Mouse (Mus musculus): Measurements from ENCODE around the gene Mapkapk5.
"Not testable (repeated sequence)": the region's sequence is repeated elsewhere in the genome, so short reads cannot be mapped to it uniquely, and the experiment has no call there.

Gene Mapkapk5

GRCm38 (mm10) chr5:121562436-121562835, 16.7 kb upstream of the Mapkapk5 start:
- DNase-seq: no peak

GRCm38 (mm10) chr5:121549196-121549595, 3.5 kb upstream of the Mapkapk5 start:
- DNase-seq: no peak

GRCm38 (mm10) chr5:121547084-121547483, 1.4 kb upstream of the Mapkapk5 start:
- DNase-seq: no peak

- peak; percentile 57 for DNase-seq
These were observed 808 bp upstream of the Mapkapk5 start for GRCm38 (mm10) chr5:121546530-121546895.

GRCm38 (mm10) chr5:121544910-121545792, 554 bp downstream of the Mapkapk5 start, which contains the start of the genes Adam1a and Gm42878:
TSS of gene Adam1a (minus strand) at chr5:121545482.
TSS of gene Gm42878 (minus strand) at chr5:121545482.
- DNase-seq: peak; percentile 41

GRCm38 (mm10) chr5:121543370-121543769, 2.3 kb downstream of the Mapkapk5 start:
- DNase-seq: no peak

GRCm38 (mm10) chr5:121541235-121541634, 4.5 kb downstream of the Mapkapk5 start:
- DNase-seq: no peak

GRCm38 (mm10) chr5:121540066-121540465, 5.6 kb downstream of the Mapkapk5 start:
- no peak for DNase-seq

GRCm38 (mm10) chr5:121537588-121537987, 8.1 kb downstream of the Mapkapk5 start:
- no peak for DNase-seq

- no peak for DNase-seq
These were observed 8.7 kb downstream of the Mapkapk5 start for GRCm38 (mm10) chr5:121536921-121537555.

- no peak for DNase-seq
These were observed 10.6 kb downstream of the Mapkapk5 start for GRCm38 (mm10) chr5:121535116-121535515.

GRCm38 (mm10) chr5:121534521-121534920, 11.2 kb downstream of the Mapkapk5 start:
- DNase-seq: no peak

GRCm38 (mm10) chr5:121526961-121527360, 18.7 kb downstream of the Mapkapk5 start:
- DNase-seq: no peak

- DNase-seq: no peak
These were observed 19.2 kb downstream of the Mapkapk5 start for GRCm38 (mm10) chr5:121526526-121526925.

GRCm38 (mm10) chr5:121525774-121526450, 19.8 kb downstream of the Mapkapk5 start:
- peak; percentile 19 for DNase-seq

- DNase-seq: not testable (repeated sequence)
These were observed 25.9 kb downstream of the Mapkapk5 start for GRCm38 (mm10) chr5:121519758-121520157.

- no peak for DNase-seq
These were observed 26.7 kb downstream of the Mapkapk5 start for GRCm38 (mm10) chr5:121518983-121519382.

- DNase-seq: no peak
These were observed 35.7 kb downstream of the Mapkapk5 start for GRCm38 (mm10) chr5:121510009-121510408.

GRCm38 (mm10) chr5:121506846-121507245, 38.9 kb downstream of the Mapkapk5 start:
- no peak for DNase-seq

- no peak for DNase-seq
These were observed 42.5 kb downstream of the Mapkapk5 start, which contains the start of gene Adam1b for GRCm38 (mm10) chr5:121503231-121503630. TSS of gene Adam1b (minus strand) at chr5:121503435.

GRCm38 (mm10) chr5:121501424-121501996, 44.2 kb downstream of the Mapkapk5 start:
- DNase-seq: not testable (repeated sequence)

GRCm38 (mm10) chr5:121500719-121501118, 45.0 kb downstream of the Mapkapk5 start:
- DNase-seq: no peak

GRCm38 (mm10) chr5:121493305-121493704, 52.4 kb downstream of the Mapkapk5 start:
- DNase-seq: no peak
